Mouse (Mus musculus): ENCODE data around the gene Usp48.

Usp48 gene

GRCm38 (mm10) chr4:137610256-137610655 lies 16.7 kb downstream of the Usp48 start:
- no peak for DNase-seq

GRCm38 (mm10) chr4:137622847-137623246 lies 29.3 kb downstream of the Usp48 start:
- DNase-seq: no peak

GRCm38 (mm10) chr4:137627476-137628235 lies 34.1 kb downstream of the Usp48 start:
- DNase-seq: no peak

GRCm38 (mm10) chr4:137628400-137628799 lies 34.8 kb downstream of the Usp48 start:
- DNase-seq: no peak

GRCm38 (mm10) chr4:137629354-137629753 lies 35.8 kb downstream of the Usp48 start:
- no peak for DNase-seq

GRCm38 (mm10) chr4:137630153-137630552 lies 36.6 kb downstream of the Usp48 start:
- DNase-seq: no peak

- no peak for DNase-seq
Measured at GRCm38 (mm10) chr4:137631596-137631995, 38.0 kb downstream of the Usp48 start.

GRCm38 (mm10) chr4:137633394-137633793 lies 39.8 kb downstream of the Usp48 start:
- no peak for DNase-seq

- no peak for DNase-seq
Measured at GRCm38 (mm10) chr4:137636597-137636996, 43.0 kb downstream of the Usp48 start.

- no peak for DNase-seq
Measured at GRCm38 (mm10) chr4:137641556-137641955, 48.0 kb downstream of the Usp48 start.

GRCm38 (mm10) chr4:137642101-137642500 lies 48.5 kb downstream of the Usp48 start:
- no peak for DNase-seq

GRCm38 (mm10) chr4:137643459-137643858 lies 49.9 kb downstream of the Usp48 start:
- no peak for DNase-seq

GRCm38 (mm10) chr4:137646262-137646661 lies 52.7 kb downstream of the Usp48 start:
- no peak for DNase-seq

- DNase-seq: no peak
Measured at GRCm38 (mm10) chr4:137647648-137648047, 54.1 kb downstream of the Usp48 start.

- DNase-seq: no peak
Measured at GRCm38 (mm10) chr4:137648230-137648629, 54.7 kb downstream of the Usp48 start.

- no peak for DNase-seq
Measured at GRCm38 (mm10) chr4:137650912-137651311, 57.4 kb downstream of the Usp48 start.

GRCm38 (mm10) chr4:137652835-137653346 lies 59.3 kb downstream of the Usp48 start:
- DNase-seq: no peak

GRCm38 (mm10) chr4:137655241-137656031 lies 61.9 kb downstream of the Usp48 start:
- no peak for DNase-seq

- no peak for DNase-seq
Measured at GRCm38 (mm10) chr4:137657674-137658073, 64.1 kb downstream of the Usp48 start.

- DNase-seq: no peak
Measured at GRCm38 (mm10) chr4:137659541-137659940, 66.0 kb downstream of the Usp48 start.

GRCm38 (mm10) chr4:137660364-137661077 lies 67.0 kb downstream of the Usp48 start:
- DNase-seq: no peak

- no peak for DNase-seq
Measured at GRCm38 (mm10) chr4:137661078-137661450, 67.5 kb downstream of the Usp48 start.

GRCm38 (mm10) chr4:137661547-137661946 lies 68.0 kb downstream of the Usp48 start:
- DNase-seq: peak; percentile 59

Data from cerebellum, adult 11 months (tissue).